Mouse (Mus musculus) thymus, postnatal 25 days (tissue): ENCODE measurements around the gene Vmn1r73.

Experiments
- DNase-seq: peaks from one replicate; pipeline ENCODE4 v3.0.0; 2022

Vmn1r73 gene

GRCm38 (mm10) chr7:11729966-11730365 is at the start of gene Vmn1r73:
Vmn1r73 (plus strand) TSS chr7:11730266.
- no peak for DNase-seq
